Comparison of ENCODE assay signal across 13 mouse cellular contexts in genomic region chr17:80952305-80952704, GRCm38 (mm10). TPM values are rescaled to one million over a fixed set of nuclear protein-coding genes. Genes with fewer than 3 reads are reported as not detected.
DNase-seq lines count a peak whose midpoint lies in the region; ATAC-seq and TF ChIP-seq lines count a peak whose summit lies in the region.
"Had no signal": no experiment of that assay in that cellular context is flagged by ENCODE, and none has a peak within 500 bp of the region (broad histone marks: within the 10 kb centered on the region; RNA-seq: fewer than 3 reads in every experiment).

No protein-coding gene starts in this region.

- peak; percentile 69 for DNase-seq in midbrain, postnatal 0 days (ENCODE audit: low spot score)
- no peak for DNase-seq in midbrain, embryonic 10.5 days (ENCODE audit: low spot score)
- peak; percentile 77 to 84 for DNase-seq in cerebellum, postnatal 25 days
- peak; percentile 58 to 86 for DNase-seq in layer of hippocampus, adult 18-20 months (ENCODE audit: low spot score in 2 of 2)
- DNase-seq in urinary bladder, postnatal 14 days (ENCODE audit: low spot score), result no peak
- no peak for DNase-seq in left cerebral cortex, adult 2 months (ENCODE audit: extremely low spot score in 1 of 2, low spot score in 2 of 2)
- DNase-seq in right cerebral cortex, postnatal 10 days (ENCODE audit: low spot score in 2 of 2), result no peak
- DNase-seq: heart, postnatal 10 days; kidney, adult 2 months; right cerebral cortex, adult 18-20 months; thymus, postnatal 14 days had no signal

- no peaks in the 10 kb centered on the region for H3K27me3 ChIP-seq in midbrain, postnatal 0 days (ENCODE audit: insufficient read depth, low read length)
- H3K27me3 ChIP-seq in midbrain, embryonic 10.5 days (ENCODE audit: low read depth, poor library complexity, severe bottlenecking), result peaks cover 1% of the 10 kb centered on the region

- H3K9ac ChIP-seq in midbrain, postnatal 0 days (replicated peaks; ENCODE audit: low read length, poor library complexity, severe bottlenecking), result no peak overlapping the region
- H3K9ac ChIP-seq: embryonic facial prominence, embryonic 13.5 days; liver, embryonic 15.5 days had no signal

- intact Hi-C loops in left cerebral cortex, adult 2 months (cut with DNase I), result no loop called here

- 0 out of 2 replicates have a peak, but pooled peaks cover 2% of the 10 kb centered on the region for H3K4me1 ChIP-seq in midbrain, postnatal 0 days (ENCODE audit: insufficient read depth, low read length)
- H3K4me1 ChIP-seq in midbrain, embryonic 10.5 days, result peaks cover 13% of the 10 kb centered on the region; the same call in 1 of the 2 replicates
- H3K4me1 ChIP-seq: embryonic facial prominence, embryonic 13.5 days; liver, embryonic 15.5 days had no signal

- no peak overlapping the region for H3K27ac ChIP-seq in midbrain, postnatal 0 days (ENCODE audit: low read depth, low read length)
- no peak overlapping the region for H3K27ac ChIP-seq in midbrain, embryonic 10.5 days (replicated peaks)
- H3K27ac ChIP-seq in left cerebral cortex, adult 2 months, result no peak overlapping the region
- H3K27ac ChIP-seq: embryonic facial prominence, embryonic 13.5 days; liver, embryonic 15.5 days had no signal

- TF ChIP-seq CTCF in midbrain, postnatal 0 days (IDR thresholded peaks at IDR 0.05), result no peak
- TF ChIP-seq CTCF in left cerebral cortex, adult 2 months (IDR thresholded peaks at IDR 0.05), result no peak

- ATAC-seq in midbrain, postnatal 0 days (ENCODE audit: low FRiP score), result no peak

- WGBS in midbrain, postnatal 0 days, result 49% methylated on average over 7 of the region's 7 CpGs
- WGBS in midbrain, embryonic 10.5 days, result 78% methylated on average over 7 of the region's 7 CpGs

- no peak overlapping the region for H3K4me3 ChIP-seq in midbrain, postnatal 0 days (ENCODE audit: low read depth, low read length)
- no peak overlapping the region for H3K4me3 ChIP-seq in midbrain, embryonic 10.5 days
- no peak overlapping the region for H3K4me3 ChIP-seq in left cerebral cortex, adult 2 months
- H3K4me3 ChIP-seq: embryonic facial prominence, embryonic 13.5 days; liver, embryonic 15.5 days had no signal

- no peaks in the 10 kb centered on the region for H3K36me3 ChIP-seq in midbrain, postnatal 0 days (ENCODE audit: insufficient read depth, low read length)
- no peaks in the 10 kb centered on the region for H3K36me3 ChIP-seq in midbrain, embryonic 10.5 days
- H3K36me3 ChIP-seq: embryonic facial prominence, embryonic 13.5 days; liver, embryonic 15.5 days had no signal

- H3K9me3 ChIP-seq in midbrain, postnatal 0 days (ENCODE audit: low read length), result no peaks in the 10 kb centered on the region
- no peaks in the 10 kb centered on the region for H3K9me3 ChIP-seq in midbrain, embryonic 10.5 days (replicated peaks)
- H3K9me3 ChIP-seq: embryonic facial prominence, embryonic 13.5 days; liver, embryonic 15.5 days had no signal

- H3K4me2 ChIP-seq in midbrain, postnatal 0 days (ENCODE audit: low read depth, low read length, poor library complexity, severe bottlenecking), result no peak overlapping the region
- H3K4me2 ChIP-seq: embryonic facial prominence, embryonic 13.5 days; liver, embryonic 15.5 days had no signal

RNA-seq across cellular contexts. Expression of gene Tmem178, which starts 7.9 kb away (rescaled TPM):
- 21.9 and 26.5 TPM in 2 replicates for total RNA-seq in midbrain, postnatal 0 days (2014; rRNA removed)
- polyA plus RNA-seq in midbrain, postnatal 0 days (2015; fragmentation: Nextera tagmentation; extraction: Ambion mirVana), result 18.9 and 20.1 TPM in 2 replicates
- polyA plus RNA-seq in midbrain, embryonic 10.5 days (2016; fragmentation: Nextera tagmentation; extraction: Ambion mirVana), result 6.4 and 8.6 TPM in 2 replicates
- total RNA-seq in layer of hippocampus, adult 18-20 months (2021), result 100 to 1,000 TPM; 103 to 106 TPM
- 100 to 1,000 TPM; 108 to 141 TPM for total RNA-seq in left cerebral cortex, adult 2 months (2021)

Comparison
In these comparisons a context has a peak if more than half of its experiments do, and no peak if none do; other contexts are left out.
1. DNase-seq: peak in midbrain, postnatal 0 days (single experiment), cerebellum, postnatal 25 days (2 of 2) and layer of hippocampus, adult 18-20 months (2 of 2); none in midbrain, embryonic 10.5 days (single experiment), urinary bladder, postnatal 14 days (single experiment), left cerebral cortex, adult 2 months (0 of 2) and right cerebral cortex, postnatal 10 days (0 of 2).